Mouse (Mus musculus) lung, embryonic 14.5 days (tissue): Measurements from ENCODE around the gene Ppm1g. TPM values are rescaled to one million over a fixed set of nuclear protein-coding genes. Genes with fewer than 3 reads are reported as not detected.

Source experiments
- ATAC-seq: fragments of 200-750 bp; cut with Nextera tagmentation; 2 replicates; pipeline ENCODE4 v1.8.0; 2017; ENCODE audit warnings: mild to moderate bottlenecking, moderate TSS enrichment, moderate library complexity; ENCODE audit not compliant: insufficient read depth
- DNase-seq: peaks from one replicate; pipeline ENCODE4 v3.0.0-alpha.2; 2015
- H3K27ac ChIP-seq: fragments of 300-500 bp; sonication (generic); 2 replicates; pipeline ENCODE4 v1.5.1; 2014; ENCODE audit warnings: low read depth, mild to moderate bottlenecking, moderate library complexity
- H3K27me3 ChIP-seq: fragments of 300-500 bp; sonication (generic); 2 replicates; pipeline ENCODE4 v1.6.1; 2014; ENCODE audit warnings: low read length, control low read depth; ENCODE audit not compliant: insufficient read depth
- H3K36me3 ChIP-seq: fragments of 300-500 bp; sonication (generic); 2 replicates; pipeline ENCODE4 v1.6.1; 2014; ENCODE audit warnings: control low read depth; ENCODE audit not compliant: insufficient read depth
- H3K4me1 ChIP-seq: fragments of 300-500 bp; sonication (generic); 2 replicates; pipeline ENCODE4 v1.6.1; 2014; ENCODE audit warnings: antibody characterized with exemption, control low read depth; ENCODE audit not compliant: insufficient read depth
- H3K4me2 ChIP-seq: fragments of 300-500 bp; sonication (generic); 2 replicates; pipeline ENCODE4 v1.6.1; 2014; ENCODE audit warnings: mild to moderate bottlenecking
- H3K4me3 ChIP-seq: fragments of 300-500 bp; sonication (generic); 2 replicates; pipeline ENCODE4 v1.5.1; 2014; ENCODE audit warnings: low read depth, low read length
- H3K9ac ChIP-seq: fragments of 300-500 bp; sonication (generic); 2 replicates; pipeline ENCODE4 v1.6.1; 2014
- H3K9me3 ChIP-seq: fragments of 300-500 bp; sonication (generic); 2 replicates; pipeline ENCODE4 v1.6.1; 2016; ENCODE audit warnings: low read depth, low read length, control low read depth
- CTCF ChIP-seq: IDR thresholded peaks from 2 replicates; pipeline ENCODE4 v1.5.1; 2016; ENCODE audit warnings: antibody characterized with exemption, low read depth
- WGBS: fragments of 180-500 bp; shearing (Covaris S2); extraction: QIAGEN DNeasy Blood & Tissue Kit; methylation state at CpG from one replicate; pipeline ENCODE4 v1.1.7; 2014; 5-methylcytosine and 5-hydroxymethylcytosine counted together
- polyA plus RNA-seq: library from polyadenylated mRNA; unstranded; fragments of >200 nt; fragmentation: Nextera tagmentation; extraction: Ambion mirVana; gene quantifications from 2 replicates; pipeline ENCODE4 v1.2.1, GENCODE M21; 2014

Gene Ppm1g
- 144 and 148 TPM in 2 replicates for polyA plus RNA-seq

DNA sequence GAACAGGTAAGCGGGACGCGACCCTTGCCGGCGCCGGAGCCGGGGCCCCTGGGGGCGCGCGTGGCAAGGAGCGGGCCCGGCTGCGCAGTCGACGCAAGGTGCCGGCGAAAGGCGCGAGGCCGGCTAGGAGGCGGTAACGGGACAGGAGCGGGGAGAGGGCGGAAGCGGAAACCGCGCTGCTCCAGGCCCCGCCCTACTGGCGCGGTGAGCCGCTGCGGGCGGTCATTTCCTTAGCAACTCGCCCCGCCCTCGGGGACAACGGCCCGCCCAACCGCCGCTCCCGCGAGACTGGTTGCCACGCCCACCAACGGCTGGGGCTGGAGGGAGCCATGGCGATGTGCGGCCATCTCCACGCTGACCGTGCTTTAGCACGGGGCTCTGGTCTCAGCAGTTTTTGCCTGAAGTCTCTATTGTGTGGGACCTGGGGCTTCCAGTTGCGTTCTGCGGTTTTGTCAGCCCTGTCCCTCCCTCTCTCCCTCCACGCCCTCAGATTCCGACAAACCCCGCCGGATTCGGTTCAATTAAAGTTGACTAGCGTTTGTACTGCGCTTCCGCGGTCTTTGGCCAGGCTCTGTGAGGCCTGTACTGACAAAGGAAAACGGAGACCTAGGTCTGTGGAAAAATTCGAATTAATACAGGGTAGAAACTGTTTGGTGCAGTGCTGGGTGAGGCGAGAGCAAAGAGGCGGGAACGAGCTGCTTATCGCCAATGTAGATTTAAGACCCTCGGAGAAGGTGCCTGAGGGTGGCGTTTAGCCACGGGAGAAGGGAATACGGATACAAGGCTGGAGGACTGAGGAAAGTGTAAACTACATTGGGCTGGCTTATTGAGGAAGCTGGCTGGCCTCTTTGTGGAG, at the start of gene Ppm1g:
Gene Ppm1g (minus strand): TSS at position 240 of the 856 bp plus-strand sequence.
- Histone ChIP-seq H3K27me3 (no peaks in the 10 kb centered on the region), H3K4me2 (peak within 1 kb of the TSS; percentile 64), H3K27ac (peak within 1 kb of the TSS; percentile 94), H3K4me1 (peaks cover 4% of the 10 kb centered on the region; the same call in 1 of the 2 replicates), H3K9ac (peak within 1 kb of the TSS; percentile 86), H3K9me3 (no peaks in the 10 kb centered on the region), H3K36me3 (no peaks in the 10 kb centered on the region), H3K4me3 (peak within 1 kb of the TSS; percentile 84)
- under 1% methylated on average over 70 of the region's 70 CpGs for WGBS
- DNase-seq = peak; percentile 99
- TF ChIP-seq CTCF = no peak
- ATAC-seq = peak; percentile 96

- no peaks in the 10 kb centered on the region for H3K9me3 ChIP-seq
- TF ChIP-seq CTCF = no peak
- H3K27ac ChIP-seq = no peak overlapping the region
- H3K4me3 ChIP-seq = no peak overlapping the region
- WGBS = 80% methylated on average over 6 of the region's 6 CpGs
- DNase-seq (no peak), ATAC-seq (no peak)
- no peak overlapping the region for H3K9ac ChIP-seq
- H3K36me3 ChIP-seq = peaks cover 81% of the 10 kb centered on the region
- no peaks in the 10 kb centered on the region for H3K4me1 ChIP-seq
- no peaks in the 10 kb centered on the region for H3K27me3 ChIP-seq
- no peak overlapping the region for H3K4me2 ChIP-seq
Observed at GRCm38 (mm10) chr5:31267686-31268085, 47.2 kb upstream of the Ppm1g start.

DNA sequence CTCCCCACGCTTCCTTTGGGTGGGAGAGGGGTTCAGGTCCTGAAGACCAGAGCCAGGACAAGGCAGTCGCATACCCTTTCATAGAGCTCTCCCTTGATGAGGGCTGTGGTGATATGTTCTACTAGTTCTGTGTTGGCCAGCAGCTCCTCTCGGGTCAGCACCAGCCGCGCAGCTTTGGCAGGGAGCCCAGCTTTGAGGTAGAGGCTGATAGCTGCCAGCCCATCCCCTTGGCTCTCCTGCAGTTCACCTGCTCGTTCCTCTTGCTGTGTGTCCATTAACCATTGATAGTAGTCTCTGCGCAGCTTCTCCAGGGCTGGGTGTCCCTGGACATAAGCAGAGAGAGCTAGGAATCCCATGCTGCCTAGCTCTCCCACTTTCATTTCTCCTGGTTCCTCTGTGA, 45.6 kb upstream of the Ppm1g start:
- no peak for TF ChIP-seq CTCF
- no peak for ATAC-seq
- 82% methylated on average over 7 of the region's 7 CpGs for WGBS

GRCm38 (mm10) chr5:31257616-31258015, 37.1 kb upstream of the Ppm1g start:
- H3K27me3 ChIP-seq = no peaks in the 10 kb centered on the region
- no peak overlapping the region for H3K4me2 ChIP-seq
- DNase-seq = no peak
- no peaks in the 10 kb centered on the region for H3K4me1 ChIP-seq
- no peak overlapping the region for H3K27ac ChIP-seq
- peaks cover 70% of the 10 kb centered on the region for H3K36me3 ChIP-seq
- no peak for TF ChIP-seq CTCF
- no peak overlapping the region for H3K9ac ChIP-seq
- H3K9me3 ChIP-seq = no peaks in the 10 kb centered on the region
- 81% methylated on average over 11 of the region's 11 CpGs for WGBS
- ATAC-seq = no peak
- H3K4me3 ChIP-seq = no peak overlapping the region

More for the DNA sequence above, 45.6 kb upstream of the Ppm1g start:
- H3K4me1 ChIP-seq = no peaks in the 10 kb centered on the region
- no peak overlapping the region for H3K4me3 ChIP-seq
- no peak for DNase-seq
- H3K27ac ChIP-seq = no peak overlapping the region
- no peaks in the 10 kb centered on the region for H3K27me3 ChIP-seq
- H3K4me2 ChIP-seq = no peak overlapping the region
- no peak overlapping the region for H3K9ac ChIP-seq
- H3K9me3 ChIP-seq = no peaks in the 10 kb centered on the region
- peaks cover 80% of the 10 kb centered on the region for H3K36me3 ChIP-seq

DNA sequence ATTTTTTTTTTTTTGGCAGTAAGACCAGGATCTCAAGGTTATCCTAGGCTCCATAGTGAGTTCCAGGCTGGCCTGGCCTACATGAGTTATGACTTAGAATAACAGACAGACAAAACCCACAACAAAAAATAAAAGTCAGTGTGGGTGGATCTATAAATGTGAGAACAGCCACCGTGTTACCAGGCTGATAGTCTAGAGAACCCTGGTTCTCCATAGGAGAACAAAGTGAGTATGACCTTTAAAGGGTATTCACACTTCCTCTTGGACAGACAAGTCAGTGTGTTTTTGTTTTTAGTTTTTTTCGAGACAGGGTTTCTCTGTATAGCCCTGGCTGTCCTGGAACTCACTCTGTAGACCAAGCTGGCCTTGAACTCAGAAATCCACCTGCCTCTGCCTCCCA, 35.5 kb upstream of the Ppm1g start:
- TF ChIP-seq CTCF = no peak
- 84% methylated on average over 2 of the region's 2 CpGs for WGBS
- peaks cover 74% of the 10 kb centered on the region for H3K36me3 ChIP-seq

DNA sequence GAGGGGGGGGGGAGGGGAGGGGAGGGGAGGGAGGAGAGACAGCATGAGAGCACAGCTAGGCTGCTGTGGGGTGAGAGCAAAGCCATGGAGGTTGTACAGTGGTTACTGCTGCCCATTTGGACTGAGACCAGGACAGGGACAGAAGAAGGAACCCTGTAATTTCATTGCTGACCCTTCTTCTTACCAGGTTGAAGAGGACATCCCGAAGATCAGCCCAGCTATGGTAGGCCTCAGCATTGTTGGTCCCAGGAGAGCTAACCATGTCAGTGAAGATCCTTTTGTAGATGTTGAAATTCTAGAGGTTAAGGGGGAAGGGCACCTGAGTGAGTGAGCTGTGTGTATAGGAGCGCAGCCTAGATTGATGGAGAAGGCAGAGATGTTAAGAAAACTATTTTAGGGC, 34.9 kb upstream of the Ppm1g start:
- Histone ChIP-seq H3K9ac (no peak overlapping the region), H3K9me3 (no peaks in the 10 kb centered on the region), H3K4me1 (no peaks in the 10 kb centered on the region), H3K4me3 (no peak overlapping the region), H3K27me3 (no peaks in the 10 kb centered on the region), H3K4me2 (no peak overlapping the region), H3K27ac (no peak overlapping the region), H3K36me3 (peaks cover 75% of the 10 kb centered on the region)
- DNase-seq (no peak), ATAC-seq (no peak)
- 89% methylated on average over 2 of the region's 2 CpGs for WGBS
- no peak for TF ChIP-seq CTCF

More for the DNA sequence above, 35.5 kb upstream of the Ppm1g start:
- Histone ChIP-seq H3K4me1 (no peaks in the 10 kb centered on the region), H3K27ac (no peak overlapping the region), H3K4me3 (no peak overlapping the region), H3K9me3 (no peaks in the 10 kb centered on the region), H3K4me2 (no peak overlapping the region), H3K27me3 (no peaks in the 10 kb centered on the region), H3K9ac (no peak overlapping the region)
- no peak for DNase-seq
- ATAC-seq = no peak

DNA sequence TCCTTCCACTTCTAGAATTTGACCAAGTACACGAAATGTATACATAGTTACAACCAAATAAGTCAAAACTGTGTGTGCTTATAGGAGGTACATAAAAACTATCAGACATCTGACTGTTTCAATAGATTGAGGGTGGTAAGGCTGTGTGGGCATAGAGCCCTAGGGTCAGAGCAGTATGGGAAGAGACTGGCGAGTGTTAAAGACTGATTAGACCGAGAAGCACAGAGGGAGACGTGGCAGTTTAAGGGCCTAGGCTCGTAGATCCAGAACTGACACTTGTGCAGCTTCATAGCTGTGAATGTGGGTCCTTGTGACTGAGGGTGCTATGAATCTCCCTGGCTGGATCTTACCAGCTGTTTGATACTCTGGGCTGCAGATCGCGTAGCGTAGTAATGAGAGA, 34.4 kb upstream of the Ppm1g start:
- H3K4me1 ChIP-seq = no peaks in the 10 kb centered on the region
- no peak overlapping the region for H3K4me2 ChIP-seq
- peaks cover 75% of the 10 kb centered on the region for H3K36me3 ChIP-seq
- no peak overlapping the region for H3K9ac ChIP-seq
- no peak for ATAC-seq
- no peak overlapping the region for H3K27ac ChIP-seq
- no peak for TF ChIP-seq CTCF
- 77% methylated on average over 8 of the region's 8 CpGs for WGBS
- no peak for DNase-seq
- H3K4me3 ChIP-seq = no peak overlapping the region
- no peaks in the 10 kb centered on the region for H3K27me3 ChIP-seq
- H3K9me3 ChIP-seq = no peaks in the 10 kb centered on the region
